Mouse (Mus musculus): ENCODE measurements around the gene Kti12. TPM values are rescaled to one million over a fixed set of nuclear protein-coding genes. Genes with fewer than 3 reads are reported as not detected.

Kti12 gene
- polyA plus RNA-seq, 1 experiment: 62.8 TPM

Other genes starting within 250 kb of the Kti12 start
- 33.6 TPM for gene Cc2d1b, start 227.8 kb upstream of the Kti12 start, polyA plus RNA-seq (2012; fragmentation: generic; extraction: Trizol)
- not detected for gene 3110021N24Rik, start 128.1 kb upstream of the Kti12 start, polyA plus RNA-seq (2012; fragmentation: generic; extraction: Trizol)
- gene Zfyve9, start 67.0 kb upstream of the Kti12 start, polyA plus RNA-seq (2012; fragmentation: generic; extraction: Trizol): 5.5 TPM
- gene Btf3l4, start 14.2 kb upstream of the Kti12 start, polyA plus RNA-seq (2012; fragmentation: generic; extraction: Trizol): 29.1 TPM
- 51.1 TPM for gene Txndc12, start 13.2 kb upstream of the Kti12 start, polyA plus RNA-seq (2012; fragmentation: generic; extraction: Trizol)
- gene A730015C16Rik, start 834 bp downstream of the Kti12 start, polyA plus RNA-seq (2012; fragmentation: generic; extraction: Trizol): 0.22 TPM
- gene Rab3b, start 31.3 kb downstream of the Kti12 start, polyA plus RNA-seq (2012; fragmentation: generic; extraction: Trizol): 4.1 TPM
- gene Nrd1, start 152.9 kb downstream of the Kti12 start, polyA plus RNA-seq (2012; fragmentation: generic; extraction: Trizol): 30.7 TPM

All from C2C12 (cell line).